Mouse (Mus musculus): Measurements from ENCODE around the gene Ntf3.

DNA sequence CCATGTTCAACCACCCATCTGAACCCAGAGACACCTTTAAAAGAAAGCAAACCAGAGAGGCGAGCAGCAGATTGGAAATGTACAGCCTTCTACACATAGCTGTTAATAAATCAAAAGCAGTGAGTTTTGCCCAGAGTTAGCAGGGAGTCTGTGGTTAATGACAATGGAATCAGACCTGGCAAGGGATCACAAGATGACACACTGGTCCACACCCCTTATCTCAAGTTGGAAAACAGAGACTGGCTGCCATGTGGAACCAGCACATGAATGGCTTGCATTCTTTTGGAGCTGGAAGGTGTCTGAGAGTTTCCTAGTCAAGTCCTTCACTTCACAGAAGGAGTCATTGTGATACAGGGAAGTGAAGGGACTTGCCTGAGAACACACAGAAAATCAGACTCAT, 5.4 kb upstream of the Ntf3 start:
- TF ChIP-seq POLR2A (IDR thresholded peaks at IDR 0.05; ENCODE audit: insufficient read length, low read depth) (no peak), USF1 (IDR thresholded peaks at IDR 0.05; ENCODE audit: low read depth) (no peak), POLR2AphosphoS2 (IDR thresholded peaks at IDR 0.05; ENCODE audit: insufficient read length, low read depth) (no peak), MYOG (IDR thresholded peaks at IDR 0.05; ENCODE audit: control insufficient read depth in 1 of 3, insufficient read depth in 1 of 3, insufficient read length in 2 of 3, low read depth in 2 of 3) (no peak), TCF12 (IDR thresholded peaks at IDR 0.05; ENCODE audit: insufficient read depth, poor library complexity, severe bottlenecking) (no peak), MAX (IDR thresholded peaks at IDR 0.05; ENCODE audit: low read depth) (no peak), CEBPB (IDR thresholded peaks at IDR 0.05; ENCODE audit: insufficient read depth, poor library complexity, severe bottlenecking) (no peak), TCF3 (IDR thresholded peaks at IDR 0.05; ENCODE audit: insufficient read length, low read depth) (no peak), E2F4 (IDR thresholded peaks at IDR 0.05; ENCODE audit: insufficient read depth) (no peak)

Measured in myocyte (in vitro differentiated cells).